Mouse (Mus musculus) liver, postnatal 0 days (tissue): ENCODE measurements around the gene Neurl2. TPM values are rescaled to one million over a fixed set of nuclear protein-coding genes. Genes with fewer than 3 reads are reported as not detected.
A peak's percentile ranks its signal among the peaks of the same experiment; 100 is the strongest.
"Not testable (repeated sequence)": the region's sequence is repeated elsewhere in the genome, so short reads cannot be mapped to it uniquely, and the experiment has no call there.

Experiments
- ATAC-seq: fragments of 200-750 bp; cut with Nextera tagmentation; 2 replicates; pipeline ENCODE4 v1.8.0; 2017; ENCODE audit warnings: mild to moderate bottlenecking, moderate library complexity
- DNase-seq: peaks from one replicate; pipeline ENCODE4 v3.0.0-alpha.2; 2016
- H3K27ac ChIP-seq: fragments of 300-500 bp; sonication (generic); 2 replicates; pipeline ENCODE4 v1.5.1; 2014; ENCODE audit warnings: antibody characterized with exemption, moderate library complexity, mild to moderate bottlenecking, low read depth
- H3K27me3 ChIP-seq: fragments of 300-500 bp; sonication (generic); 2 replicates; pipeline ENCODE4 v1.6.1; 2014; ENCODE audit warnings: low read length, control low read depth, mixed read lengths; ENCODE audit not compliant: insufficient read depth
- H3K36me3 ChIP-seq: fragments of 300-500 bp; sonication (generic); replicated peaks from 2 replicates; pipeline ENCODE4 v1.6.1; 2014; ENCODE audit warnings: mild to moderate bottlenecking, control low read depth, low read length, moderate library complexity, mixed read lengths; ENCODE audit not compliant: insufficient read depth
- H3K4me1 ChIP-seq: fragments of 300-500 bp; sonication (generic); 2 replicates; pipeline ENCODE4 v1.6.1; 2014; ENCODE audit warnings: antibody characterized with exemption, mild to moderate bottlenecking, control low read depth; ENCODE audit not compliant: insufficient read depth
- H3K4me2 ChIP-seq: fragments of 300-500 bp; sonication (generic); 2 replicates; pipeline ENCODE4 v1.6.1; 2014; ENCODE audit warnings: low read depth, mild to moderate bottlenecking, low read length, moderate library complexity, mixed read lengths
- H3K4me3 ChIP-seq: fragments of 300-500 bp; sonication (generic); 2 replicates; pipeline ENCODE4 v1.5.1; 2014; ENCODE audit warnings: low read depth, low read length
- H3K9ac ChIP-seq: fragments of 300-500 bp; sonication (generic); replicated peaks from 2 replicates; pipeline ENCODE4 v1.6.1; 2014; ENCODE audit warnings: mild to moderate bottlenecking, moderate library complexity
- H3K9me3 ChIP-seq: fragments of 300-500 bp; sonication (generic); 2 replicates; pipeline ENCODE4 v1.6.1; 2016; ENCODE audit warnings: mild to moderate bottlenecking, control low read depth, low read length, mixed read lengths
- CTCF ChIP-seq: sonication (generic); IDR thresholded peaks from 2 replicates; pipeline ENCODE4 v1.5.1; 2016; ENCODE audit warnings: antibody characterized with exemption, low read depth
- EP300 ChIP-seq: IDR thresholded peaks from 2 replicates; pipeline ENCODE4 v1.6.1; 2016; ENCODE audit warnings: antibody characterized with exemption, low read depth, mild to moderate bottlenecking
- WGBS: fragments of 180-500 bp; shearing (Covaris S2); extraction: QIAGEN DNeasy Blood & Tissue Kit; methylation state at CpG from one replicate; pipeline ENCODE4 v1.1.7; 2014; ENCODE audit not compliant: insufficient replicate concordance; 5-methylcytosine and 5-hydroxymethylcytosine counted together
- polyA plus RNA-seq: library from polyadenylated mRNA; unstranded; fragments of >200 nt; fragmentation: Nextera tagmentation; extraction: Ambion mirVana; gene quantifications from 2 replicates; pipeline ENCODE4 v1.2.1, GENCODE M21; 2015

Neurl2 gene
- polyA plus RNA-seq, 1 experiment from 2014 or later: 2.5 TPM

GRCm38 (mm10) chr2:164877376-164878215 lies 44.3 kb upstream of the Neurl2 start:
- peaks cover 18% of the 10 kb centered on the region for H3K4me1 ChIP-seq
- WGBS: 72% methylated on average over 10 of the region's 11 CpGs
- H3K4me2 ChIP-seq: peak overlapping the region; percentile 90
- not testable (repeated sequence) for DNase-seq, H3K9me3 ChIP-seq, ATAC-seq, H3K36me3 ChIP-seq, H3K27me3 ChIP-seq
- peak overlapping the region; percentile 100 for H3K27ac ChIP-seq
- peak overlapping the region; percentile 96 for H3K4me3 ChIP-seq
- TF ChIP-seq CTCF: peak; percentile 39
- peak overlapping the region; percentile 100; the same call in 1 of the 2 replicates for H3K9ac ChIP-seq

- H3K4me2 ChIP-seq, H3K4me1 ChIP-seq, ATAC-seq, H3K9me3 ChIP-seq, H3K4me3 ChIP-seq, H3K27me3 ChIP-seq, H3K36me3 ChIP-seq, H3K27ac ChIP-seq, DNase-seq, H3K9ac ChIP-seq: not testable (repeated sequence)
- 52% methylated on average over 2 of the region's 2 CpGs for whole genome bisulfite sequencing
Measured at GRCm38 (mm10) chr2:164875648-164876047, 42.4 kb upstream of the Neurl2 start.

- no peak overlapping the region for H3K4me3 ChIP-seq
- H3K4me2 ChIP-seq: no peak overlapping the region
- H3K4me1 ChIP-seq: peaks cover 8% of the 10 kb centered on the region
- 45% methylated on average over 1 of the region's 1 CpGs for WGBS
- no peaks in the 10 kb centered on the region for H3K9me3 ChIP-seq
- no peaks in the 10 kb centered on the region for H3K27me3 ChIP-seq
- DNase-seq: no peak
- H3K9ac ChIP-seq: no peak overlapping the region
- H3K36me3 ChIP-seq: no peaks in the 10 kb centered on the region
- H3K27ac ChIP-seq: no peak overlapping the region
- ATAC-seq: no peak
- TF ChIP-seq EP300 (no peak), CTCF (no peak)
Measured at GRCm38 (mm10) chr2:164874239-164874769, 41.0 kb upstream of the Neurl2 start.

- DNase-seq (no peak), ATAC-seq (no peak)
- H3K9ac ChIP-seq: no peak overlapping the region
- no peaks in the 10 kb centered on the region for H3K36me3 ChIP-seq
- peaks cover 10% of the 10 kb centered on the region for H3K4me1 ChIP-seq
- no peaks in the 10 kb centered on the region for H3K27me3 ChIP-seq
- no peaks in the 10 kb centered on the region for H3K9me3 ChIP-seq
- H3K27ac ChIP-seq: no peak overlapping the region
- H3K4me2 ChIP-seq: no peak overlapping the region
- TF ChIP-seq CTCF (no peak), EP300 (no peak)
- no peak overlapping the region for H3K4me3 ChIP-seq
- 44% methylated on average over 3 of the region's 3 CpGs for WGBS
Measured at GRCm38 (mm10) chr2:164873621-164874020, 40.4 kb upstream of the Neurl2 start.

GRCm38 (mm10) chr2:164871602-164872303 lies 38.5 kb upstream of the Neurl2 start:
- TF ChIP-seq EP300 (no peak), CTCF (0 out of 2 replicates have a peak, but pooled peaks have one; percentile 22)
- Histone ChIP-seq H3K4me2 (no peak overlapping the region), H3K27me3 (no peaks in the 10 kb centered on the region), H3K36me3 (no peaks in the 10 kb centered on the region), H3K27ac (no peak overlapping the region), H3K4me3 (no peak overlapping the region), H3K9me3 (no peaks in the 10 kb centered on the region; the same call in 1 of the 2 replicates), H3K9ac (no peak overlapping the region), H3K4me1 (peaks cover 5% of the 10 kb centered on the region; the same call in 1 of the 2 replicates)
- DNase-seq (no peak), ATAC-seq (no peak)
- 59% methylated on average over 6 of the region's 6 CpGs for WGBS

GRCm38 (mm10) chr2:164868491-164868890 lies 35.2 kb upstream of the Neurl2 start:
- Histone ChIP-seq H3K27ac (0 out of 2 replicates have a peak overlapping the region, but pooled peaks have one; percentile 34), H3K4me1 (peaks cover 5% of the 10 kb centered on the region; the same call in 1 of the 2 replicates), H3K4me3 (no peak overlapping the region), H3K9ac (no peak overlapping the region), H3K27me3 (no peaks in the 10 kb centered on the region), H3K36me3 (no peaks in the 10 kb centered on the region), H3K4me2 (no peak overlapping the region), H3K9me3 (no peaks in the 10 kb centered on the region; the same call in 1 of the 2 replicates)
- ATAC-seq: peak; percentile 65
- no peak for DNase-seq
- no peak for TF ChIP-seq EP300
- TF ChIP-seq CTCF: no peak
- WGBS: 30% methylated on average over 7 of the region's 7 CpGs
